Mouse (Mus musculus) testis, postnatal 14 days (tissue): Measurements from ENCODE around the gene Mrpl43.
A peak's percentile ranks its signal among the peaks of the same experiment; 100 is the strongest.
"Not testable (repeated sequence)": the region's sequence is repeated elsewhere in the genome, so short reads cannot be mapped to it uniquely, and the experiment has no call there.

ENCODE experiments used
- DNase-seq: peaks from one replicate; pipeline ENCODE4 v3.0.0; 2021; ENCODE audit warnings: low spot score

Gene Mrpl43

DNA sequence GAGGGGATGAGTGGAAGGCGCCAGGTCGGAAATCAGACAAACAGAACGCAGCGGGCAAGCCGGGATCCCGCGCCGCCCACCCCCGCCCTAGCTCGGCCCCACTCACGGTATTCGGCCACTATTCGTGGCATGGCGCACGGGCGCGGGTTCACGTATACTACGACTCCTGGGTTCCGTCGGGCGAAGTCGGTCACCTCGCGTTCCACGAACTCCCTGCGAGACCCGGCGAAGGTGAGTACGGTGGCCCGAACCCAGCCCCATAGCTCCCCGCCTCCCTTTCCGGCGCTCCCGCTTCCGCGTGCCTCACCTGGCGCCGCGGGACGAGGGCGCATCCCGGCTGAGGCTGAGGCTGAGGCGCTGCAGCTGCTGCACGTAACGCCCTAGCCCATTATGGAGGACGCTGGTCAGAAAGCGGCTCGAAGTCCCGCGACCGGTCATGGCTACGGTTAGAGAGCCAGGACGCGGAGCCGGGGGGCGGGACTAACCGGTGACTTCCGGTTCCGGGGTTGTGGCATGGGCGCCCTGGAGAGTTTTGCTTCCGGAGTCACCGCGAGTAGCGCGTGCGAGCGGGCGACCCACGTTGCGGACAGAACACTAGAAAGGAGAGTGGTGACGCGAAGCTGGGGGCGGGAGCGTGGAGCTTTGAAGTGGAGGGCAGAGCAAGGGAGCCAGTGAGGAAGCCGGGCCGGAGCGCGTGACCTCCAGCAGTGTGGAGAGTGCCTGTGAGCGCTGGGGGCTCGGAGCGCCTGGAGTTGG lies at the start of gene Mrpl43:
TSS of gene Mrpl43 (minus strand) at position 486 of the 756 bp plus-strand sequence.
- peak; percentile 94 for DNase-seq

DNA sequence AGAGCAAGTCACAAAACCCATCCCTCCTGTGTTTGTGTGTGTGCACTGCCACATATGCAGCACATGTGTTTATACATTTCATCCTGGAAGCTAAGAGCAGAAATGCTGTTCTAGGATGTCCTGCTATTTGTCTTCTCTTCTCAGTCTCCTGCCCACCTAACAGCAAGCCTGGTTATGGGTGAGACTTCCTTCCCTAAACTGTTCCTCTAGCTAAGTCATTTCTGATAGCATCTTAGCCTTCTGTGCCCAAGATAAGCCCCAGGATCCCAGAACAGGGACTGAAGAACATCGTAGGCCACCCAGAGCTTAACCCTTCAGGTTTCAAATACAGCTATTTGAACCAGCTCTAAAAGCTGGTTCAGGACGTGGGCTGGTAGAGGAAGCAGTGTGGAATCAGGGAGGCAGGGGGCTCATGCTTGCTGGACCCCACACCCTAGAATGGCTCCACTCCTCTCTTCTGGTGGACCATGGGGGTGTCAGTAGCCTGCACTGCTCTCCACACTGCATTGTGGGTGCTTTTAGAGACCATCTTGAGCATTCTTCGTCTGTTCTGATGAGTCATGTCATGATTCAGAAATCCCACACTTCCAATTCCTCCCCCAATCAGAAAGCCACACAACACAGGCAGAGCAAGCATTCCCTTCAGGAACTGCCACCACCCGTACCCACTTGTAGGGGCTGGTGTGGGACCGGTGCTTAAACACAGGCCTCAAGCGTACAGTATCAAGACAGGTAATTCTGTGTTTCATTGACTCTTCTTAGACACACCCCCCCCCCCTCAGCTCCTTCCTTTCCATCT lies 48.8 kb upstream of the Mrpl43 start:
- no peak for DNase-seq

DNA sequence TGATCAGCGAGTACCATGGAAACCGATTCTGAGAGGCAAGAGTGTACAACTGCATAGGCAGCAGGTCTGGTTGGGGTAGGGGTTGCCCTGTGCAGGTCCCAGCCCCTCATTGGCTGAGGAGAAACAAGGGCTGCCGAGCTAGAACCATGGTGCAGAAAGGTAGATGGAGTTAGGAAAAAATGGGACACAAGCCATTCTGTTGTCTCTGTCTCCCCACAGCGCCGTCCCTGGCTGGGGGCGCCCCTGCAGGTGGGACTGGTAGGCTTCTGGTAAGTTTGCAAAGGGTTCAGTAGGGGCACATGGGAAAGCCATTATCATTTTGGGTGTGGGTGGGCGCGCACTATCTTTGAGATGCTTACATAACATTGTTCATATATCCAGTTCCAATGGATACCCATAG lies 47.2 kb upstream of the Mrpl43 start:
- DNase-seq: no peak

DNA sequence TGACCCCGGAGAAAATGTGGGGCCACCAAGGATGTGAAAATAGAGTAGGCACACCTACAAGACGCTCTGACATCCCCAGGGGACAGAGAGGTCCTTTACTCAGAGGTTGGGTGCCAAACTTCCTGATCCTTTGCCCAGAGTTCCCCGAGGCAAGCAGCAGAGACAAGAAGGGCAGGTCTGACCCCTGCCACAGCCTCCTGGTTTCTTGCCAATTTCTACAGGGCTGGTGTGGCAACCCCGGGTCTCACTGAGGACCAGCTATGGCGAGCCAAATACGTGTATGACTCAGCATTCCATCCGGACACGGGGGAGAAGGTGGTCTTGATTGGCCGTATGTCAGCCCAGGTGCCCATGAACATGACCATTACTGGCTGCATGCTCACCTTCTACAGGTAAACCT lies 43.3 kb upstream of the Mrpl43 start:
- DNase-seq: no peak

DNA sequence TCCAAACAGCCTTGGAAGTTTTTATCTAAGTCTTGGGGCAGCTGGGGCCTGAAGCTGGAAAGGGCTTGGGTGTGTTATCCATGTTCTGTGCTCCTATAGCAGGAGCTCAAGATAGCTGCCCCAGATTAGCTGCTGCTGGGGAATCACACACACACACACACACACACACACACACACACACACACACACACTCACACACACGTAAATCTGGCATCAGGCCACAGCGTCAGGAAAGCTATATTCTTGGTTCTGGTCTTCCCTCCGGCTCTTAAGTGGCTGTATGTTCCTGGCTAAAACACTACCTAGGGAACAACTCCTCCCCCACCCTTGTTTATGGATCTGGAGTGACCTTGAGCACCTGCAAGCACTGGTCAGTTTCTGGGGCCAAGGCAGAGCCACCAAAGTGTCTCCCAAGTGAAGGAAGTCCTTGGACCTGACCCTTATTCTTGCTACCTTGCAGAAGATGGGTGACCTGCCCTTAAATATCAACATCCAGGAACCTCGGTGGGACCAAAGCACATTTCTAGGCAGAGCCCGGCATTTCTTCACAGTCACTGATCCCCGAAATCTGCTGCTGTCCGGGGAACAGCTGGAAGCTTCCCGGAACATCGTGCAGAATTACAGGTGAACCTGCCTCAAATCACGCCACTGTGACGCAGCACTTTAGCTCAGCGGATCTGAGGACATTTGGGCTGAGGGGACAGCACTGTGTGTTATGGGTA lies 42.6 kb upstream of the Mrpl43 start:
- DNase-seq: no peak

DNA sequence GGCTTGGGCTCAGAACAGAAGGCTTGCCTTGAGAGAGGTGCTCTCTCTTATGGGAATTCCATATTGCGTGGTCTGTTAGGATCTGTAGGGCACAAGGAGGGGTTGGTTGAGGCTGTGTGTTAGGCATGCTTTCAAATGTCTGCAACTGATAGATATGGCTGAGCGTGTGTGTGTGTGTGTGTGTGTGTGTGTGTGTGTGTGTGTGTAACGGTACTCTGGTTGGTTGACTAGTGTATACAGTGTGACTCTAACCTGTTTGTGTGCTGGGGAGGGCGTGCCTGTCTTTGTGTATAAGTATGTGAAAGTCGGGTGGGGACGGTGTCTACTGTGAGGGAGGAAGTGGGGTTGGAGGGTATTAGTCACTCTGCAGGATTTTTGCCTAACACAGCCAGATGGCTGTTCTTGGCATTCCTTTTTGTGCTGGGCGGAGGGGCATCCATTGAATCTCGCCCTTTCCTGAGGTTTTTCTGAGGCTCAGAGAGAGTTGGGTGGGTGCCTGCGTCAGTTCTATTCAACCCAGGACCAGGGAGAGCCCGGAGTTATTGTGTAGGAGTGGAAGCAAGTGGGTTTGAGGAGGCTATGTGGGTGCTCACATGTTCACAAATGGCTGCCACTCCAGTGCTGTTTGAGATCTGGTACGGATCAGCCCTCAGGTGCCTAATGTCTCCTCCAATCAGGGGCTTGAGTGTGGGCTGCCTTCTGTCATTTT lies 41.8 kb upstream of the Mrpl43 start:
- peak; percentile 65 for DNase-seq

DNA sequence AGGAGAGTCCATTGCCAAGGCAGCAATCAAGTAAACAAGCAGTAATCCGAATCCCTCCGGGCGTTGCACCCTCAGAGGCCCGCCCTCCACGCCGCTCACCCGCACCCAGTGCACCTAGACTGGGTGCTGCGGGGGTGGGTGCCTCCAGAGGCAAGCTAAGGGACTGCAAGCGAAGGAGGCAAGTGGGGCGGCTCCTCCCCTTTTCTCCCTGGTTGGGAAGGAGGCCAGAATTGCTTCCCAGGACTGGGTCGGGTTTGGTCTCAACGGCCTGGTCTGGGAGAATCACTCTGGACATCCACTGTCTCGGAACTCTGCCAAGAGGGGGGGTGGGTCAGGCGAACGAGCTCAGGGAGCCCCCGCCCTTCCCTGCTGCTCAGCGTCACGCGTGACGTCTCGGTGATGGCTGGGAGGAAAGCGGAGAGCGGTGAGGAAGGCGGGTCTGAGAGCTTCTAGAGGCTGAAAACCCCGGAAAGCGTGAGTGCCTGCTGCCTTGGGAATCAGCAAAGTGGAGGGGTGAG lies 41.2 kb upstream of the Mrpl43 start, which contains the start of gene Sfxn3:
TSS of gene Sfxn3 (plus strand) at position 87 of the 518 bp plus-strand sequence.
- DNase-seq: peak; percentile 90

DNA sequence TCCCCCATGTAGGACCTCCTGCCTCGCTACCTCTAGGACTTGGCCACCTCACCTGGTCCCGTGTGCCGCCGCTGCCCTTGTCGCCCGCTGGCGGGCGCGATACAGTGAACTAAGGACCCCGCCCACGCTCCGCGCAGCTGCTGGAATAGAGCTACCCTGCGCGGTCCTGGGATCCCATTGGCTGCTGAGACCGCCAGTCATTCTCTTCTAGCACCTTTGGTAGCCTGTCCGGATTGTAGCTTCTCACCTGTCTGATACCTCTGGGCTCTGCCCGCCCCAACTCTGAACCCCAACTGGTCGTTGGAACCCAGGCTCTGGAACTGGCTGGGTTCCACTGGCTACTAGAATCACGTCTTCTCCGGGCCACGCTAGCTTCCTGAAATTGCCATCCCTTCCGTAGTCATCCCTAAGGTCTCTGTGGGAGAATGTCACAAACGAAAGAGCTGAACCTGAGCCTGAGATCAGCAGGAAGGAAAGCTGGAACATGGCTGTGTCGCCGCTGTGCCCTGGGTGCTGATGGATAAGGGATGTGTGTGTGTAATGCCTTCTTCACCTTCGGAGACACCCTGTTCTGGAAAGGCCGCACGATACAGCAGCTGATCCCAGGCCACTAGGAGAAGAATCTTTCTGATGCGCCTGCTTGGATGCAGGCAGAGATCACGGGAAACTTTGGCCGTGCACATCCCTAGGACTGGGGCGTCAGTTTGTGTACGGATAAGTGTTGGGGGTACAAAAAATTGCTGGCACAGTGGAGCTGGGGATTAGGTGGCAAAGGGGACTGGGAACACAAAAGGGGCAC lies 40.5 kb upstream of the Mrpl43 start:
- DNase-seq: peak; percentile 84

DNA sequence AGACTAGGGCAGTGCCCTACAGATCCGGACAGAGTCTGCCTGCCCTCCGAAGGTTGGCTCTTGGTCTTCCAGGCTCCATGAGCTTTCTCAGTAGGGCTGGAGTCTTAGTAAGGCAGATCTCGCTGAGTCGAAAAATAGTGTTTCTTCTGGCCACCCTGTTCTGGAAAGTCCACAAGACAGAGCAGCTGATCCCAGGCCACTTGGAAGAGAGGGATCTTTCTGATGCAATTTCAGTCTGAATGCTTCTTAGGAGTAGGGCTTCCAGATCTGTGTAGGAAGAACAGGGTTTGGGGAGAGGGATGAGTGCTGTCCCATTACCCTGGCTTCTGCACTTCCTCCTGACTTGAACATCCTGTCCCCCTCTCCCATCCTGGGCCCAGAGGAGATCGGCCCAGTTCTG lies 39.4 kb upstream of the Mrpl43 start, which contains the start of gene Pdzd7:
TSS of gene Pdzd7 (minus strand) at position 67 of the 400 bp plus-strand sequence.
- no peak for DNase-seq

DNA sequence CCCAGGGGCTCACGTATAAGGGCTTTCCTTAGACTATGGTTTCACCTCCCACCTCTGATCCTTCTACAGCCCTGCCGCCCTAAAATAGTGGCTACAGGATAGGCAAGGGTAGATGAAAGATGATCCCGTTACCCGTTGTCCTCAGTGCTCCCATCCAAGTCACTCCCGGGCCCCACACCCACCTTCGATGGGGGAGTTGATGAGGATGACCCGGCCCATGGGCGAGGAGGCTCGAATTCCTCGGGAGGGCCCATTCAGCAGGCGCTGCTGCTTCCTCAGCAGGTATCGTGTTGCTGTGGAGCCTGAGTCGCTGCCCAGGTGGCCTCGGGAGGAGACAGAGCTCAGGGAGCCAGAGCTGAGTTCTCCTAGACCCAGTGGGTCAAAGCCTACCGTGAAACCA lies 39.0 kb upstream of the Mrpl43 start:
- DNase-seq: no peak

DNA sequence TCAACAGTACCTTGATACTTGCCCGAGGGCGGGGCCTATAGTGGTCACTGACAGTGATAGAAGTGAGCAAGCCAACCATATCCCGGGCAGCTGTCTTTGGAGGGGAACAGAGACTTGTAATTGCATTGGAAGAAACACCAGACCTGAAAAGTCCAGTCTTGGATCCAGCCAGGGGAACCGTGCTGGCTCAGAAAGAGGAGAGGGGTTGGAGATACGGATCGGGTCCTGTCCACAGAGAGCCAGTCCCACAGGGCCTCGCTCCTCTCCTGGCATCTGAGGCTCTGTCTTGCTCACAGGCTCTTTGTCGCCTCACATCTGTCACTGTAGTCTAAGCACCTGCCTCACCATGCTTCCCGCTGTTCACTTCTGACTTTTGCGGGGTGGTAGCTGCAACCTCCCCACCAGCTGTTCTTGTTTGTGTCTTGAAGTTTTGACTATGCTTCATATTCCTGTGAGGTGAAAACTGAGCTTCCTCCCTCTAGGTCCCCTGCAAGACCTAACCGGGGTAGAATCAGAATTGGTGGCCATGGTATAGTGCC lies 38.2 kb upstream of the Mrpl43 start:
- DNase-seq: no peak

DNA sequence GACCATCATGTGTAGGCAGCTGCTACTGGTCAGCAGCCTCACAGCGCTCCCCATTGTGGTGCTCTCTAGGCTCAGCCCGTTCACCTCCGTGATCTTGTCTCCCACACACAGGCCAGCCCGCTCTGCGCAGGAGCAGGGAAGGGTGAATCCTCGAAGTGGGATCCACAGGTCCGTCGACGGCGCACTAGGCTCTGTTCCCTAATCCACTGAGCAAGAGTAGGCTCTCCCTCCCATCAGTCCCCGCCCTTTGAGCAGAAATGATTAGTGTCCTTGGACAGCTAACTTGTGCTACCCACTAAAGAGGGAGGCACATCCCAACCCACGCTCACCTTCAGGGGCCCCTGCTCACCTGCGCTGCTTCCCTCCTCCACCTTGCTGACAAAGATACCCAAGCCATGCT lies 34.0 kb upstream of the Mrpl43 start:
- DNase-seq: no peak

DNA sequence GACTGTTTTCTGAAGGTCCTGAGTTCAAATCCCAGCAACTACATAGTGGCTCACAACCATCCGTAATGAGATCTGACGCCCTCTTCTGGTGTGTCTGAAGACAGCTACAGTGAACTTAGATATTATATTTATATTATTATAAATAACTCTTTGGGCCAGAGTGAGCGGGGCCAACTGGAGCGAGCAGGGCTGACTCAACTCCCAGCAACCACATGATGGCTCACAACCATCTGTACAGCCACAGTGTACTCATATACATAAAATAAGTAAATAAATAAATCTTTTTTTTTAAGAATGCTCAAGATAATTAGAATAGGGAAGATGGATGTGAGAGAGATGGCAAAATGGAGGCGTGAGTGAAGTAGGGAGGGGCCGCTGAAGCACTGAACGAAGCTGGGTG lies 32.0 kb upstream of the Mrpl43 start:
- not testable (repeated sequence) for DNase-seq

DNA sequence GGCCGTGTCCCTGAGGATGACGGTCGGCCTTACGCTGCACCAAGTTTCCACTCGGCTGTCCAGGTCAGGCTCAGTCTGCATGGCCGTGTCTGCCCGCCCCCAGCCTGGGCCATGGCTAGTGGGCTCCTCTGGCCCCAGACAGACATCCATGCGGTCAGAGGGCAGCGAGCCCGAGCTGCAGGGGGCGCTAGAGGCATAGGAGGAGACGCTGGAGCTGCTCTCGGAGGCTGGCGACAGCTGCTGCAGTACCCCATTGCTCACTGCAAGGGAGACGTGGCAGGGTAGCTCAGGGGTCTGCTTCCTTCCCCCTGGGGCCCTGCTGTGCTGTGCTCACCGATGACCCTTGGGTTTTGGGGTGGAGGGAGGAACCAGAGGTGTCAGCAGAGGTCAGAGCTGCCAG lies 30.6 kb upstream of the Mrpl43 start:
- peak; percentile 76 for DNase-seq

DNA sequence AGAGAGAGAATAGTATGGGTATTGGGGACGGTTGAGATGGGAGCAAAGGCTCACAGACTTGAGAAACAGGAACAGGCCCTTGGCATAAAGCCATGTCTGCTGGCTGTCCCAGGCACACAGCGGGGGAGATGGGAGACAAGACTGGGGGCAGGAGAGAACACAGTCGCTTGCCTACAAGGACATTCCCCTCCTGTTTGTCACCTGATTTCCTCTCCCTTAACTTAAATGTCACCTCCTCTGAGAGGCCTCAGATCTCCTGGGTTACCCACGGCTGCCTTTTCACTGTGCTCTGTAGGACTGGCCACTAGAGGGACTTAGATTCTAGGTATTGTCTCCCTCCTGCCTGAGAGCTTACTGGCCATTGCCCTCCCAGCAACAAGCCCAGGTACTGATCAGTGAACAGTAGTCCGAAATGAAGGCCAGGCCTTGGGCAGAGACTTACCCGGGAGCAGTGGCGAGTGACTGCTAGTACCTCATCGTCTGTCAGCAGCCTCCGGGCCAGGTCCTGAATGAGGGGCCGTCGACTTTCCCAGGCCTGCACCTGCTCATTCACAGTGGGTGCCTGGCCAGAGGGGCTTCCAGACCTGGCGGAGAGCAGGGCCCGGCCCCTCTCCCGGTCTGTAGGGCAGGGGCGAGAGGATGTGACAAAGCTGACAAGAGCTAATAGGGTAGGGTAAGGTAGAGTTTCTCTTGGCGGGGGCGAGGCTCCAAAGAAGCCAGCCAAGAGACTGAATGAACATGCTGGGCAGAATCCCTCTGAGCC lies 26.5 kb upstream of the Mrpl43 start:
- peak; percentile 76 for DNase-seq

DNA sequence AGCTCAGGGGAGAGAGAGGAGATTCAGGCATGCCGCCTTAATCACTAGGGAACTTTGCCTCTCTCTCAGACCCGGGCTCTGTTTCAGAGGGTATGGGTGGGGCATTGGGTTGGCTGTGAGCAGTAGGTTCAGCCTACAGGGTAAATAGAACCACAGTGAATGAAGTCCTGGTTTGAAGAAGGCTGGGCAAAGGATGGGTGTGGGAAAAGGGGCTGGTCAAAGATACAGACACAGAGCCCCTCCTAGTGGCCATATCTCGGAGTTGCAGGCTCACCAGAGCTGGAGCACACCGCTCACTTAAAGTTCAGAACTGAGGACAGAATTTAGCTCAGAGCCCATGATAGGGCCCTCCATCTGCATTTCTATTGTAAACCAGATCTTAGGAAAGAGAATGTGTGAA lies 25.5 kb upstream of the Mrpl43 start:
- DNase-seq: peak; percentile 71

DNA sequence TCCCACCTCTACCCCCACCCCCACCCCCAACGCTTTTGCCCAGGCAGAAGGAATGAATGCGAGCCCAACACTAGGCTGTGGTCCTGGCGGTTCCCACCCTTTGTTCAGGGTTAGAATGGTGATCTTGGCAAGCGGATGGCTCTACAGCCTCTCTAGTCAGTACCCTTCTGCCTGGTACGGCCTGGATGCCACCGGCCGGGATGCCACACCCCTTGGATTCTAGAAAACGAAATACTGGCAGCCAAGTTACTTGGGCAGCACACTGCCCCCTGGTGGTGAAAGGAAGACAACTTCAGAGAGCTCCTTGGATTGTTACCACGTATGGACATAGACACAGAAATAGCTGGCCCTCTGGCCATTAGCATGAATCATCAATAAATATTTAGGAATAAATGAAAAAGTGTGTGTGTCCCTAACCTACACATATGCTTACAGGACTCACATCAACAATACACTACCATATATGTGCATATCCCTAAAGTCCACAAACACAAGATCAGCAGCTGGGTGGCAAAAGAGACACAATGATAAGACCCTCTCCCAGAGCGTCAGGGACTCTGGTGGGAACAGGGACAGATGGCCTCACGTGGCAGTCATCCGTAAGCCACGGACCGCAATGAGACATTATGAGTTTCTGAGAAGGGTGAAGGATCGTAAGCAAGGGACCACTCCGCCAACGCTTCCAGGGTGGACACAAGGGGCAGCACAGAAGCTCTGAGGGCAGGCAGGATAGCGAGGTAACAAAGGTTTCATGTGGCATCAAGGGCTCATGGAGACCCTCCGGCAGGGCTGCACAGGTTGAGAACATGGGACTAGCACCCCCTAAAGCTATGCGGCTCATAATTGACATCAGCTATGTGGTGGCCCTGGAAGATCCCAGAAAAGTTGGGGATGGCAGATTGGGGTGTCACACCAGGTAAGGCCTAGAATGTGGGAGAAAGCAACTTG lies 24.8 kb upstream of the Mrpl43 start:
- peak; percentile 78 for DNase-seq

DNA sequence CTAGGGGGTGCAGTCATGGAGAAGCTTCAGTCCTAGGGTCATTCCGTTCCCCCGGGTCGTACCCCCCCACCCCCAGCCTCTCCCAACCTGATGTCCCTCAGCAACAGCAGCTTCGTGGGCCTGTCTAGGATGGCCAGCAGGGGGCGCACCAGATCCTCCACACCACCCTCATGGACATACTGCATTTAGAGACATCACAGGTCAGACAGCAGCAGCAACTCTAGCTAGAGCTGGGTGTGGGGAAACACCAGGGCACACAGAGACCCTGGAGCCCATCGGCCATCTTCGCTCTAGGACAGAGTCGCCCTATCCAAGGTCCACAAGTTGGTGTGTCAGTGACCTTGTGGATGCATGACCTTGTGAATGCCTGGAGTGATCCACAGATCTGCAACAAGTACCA lies 23.9 kb upstream of the Mrpl43 start:
- no peak for DNase-seq

DNA sequence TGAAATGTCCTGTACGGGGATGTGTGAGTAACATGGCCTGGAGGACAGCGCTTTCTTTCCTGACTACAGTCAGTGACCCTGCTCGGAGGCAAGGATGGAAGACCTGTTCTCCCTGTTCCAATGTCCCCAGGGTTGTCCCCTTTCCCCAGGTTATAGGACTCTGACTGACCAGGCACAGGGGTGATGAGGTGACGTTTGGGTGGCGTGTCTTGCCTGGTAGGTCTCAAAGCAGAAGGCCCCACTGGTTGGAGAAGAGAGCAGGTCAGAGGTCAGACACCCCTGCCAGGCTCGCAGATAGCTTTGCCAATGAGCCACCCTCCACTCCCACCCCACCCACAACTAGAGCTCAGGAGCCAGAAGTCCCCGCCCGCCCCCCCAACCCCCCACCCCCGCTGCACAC lies 23.3 kb upstream of the Mrpl43 start:
- no peak for DNase-seq
